Mouse (Mus musculus) myocyte (in vitro differentiated cells): ENCODE data around the gene Dennd1c.

Experiments
- CEBPB ChIP-seq: IDR thresholded peaks from 2 replicates; pipeline ENCODE4 v1.6.1; 2011; ENCODE audit warnings: mild to moderate bottlenecking, moderate library complexity; ENCODE audit not compliant: poor library complexity, insufficient read depth, severe bottlenecking
- POLR2A ChIP-seq: IDR thresholded peaks from one replicate; pipeline ENCODE4 v1.6.1; 2011; ENCODE audit warnings: low read depth, mild to moderate bottlenecking, control low read depth, moderate library complexity; ENCODE audit not compliant: insufficient read length

DNA sequence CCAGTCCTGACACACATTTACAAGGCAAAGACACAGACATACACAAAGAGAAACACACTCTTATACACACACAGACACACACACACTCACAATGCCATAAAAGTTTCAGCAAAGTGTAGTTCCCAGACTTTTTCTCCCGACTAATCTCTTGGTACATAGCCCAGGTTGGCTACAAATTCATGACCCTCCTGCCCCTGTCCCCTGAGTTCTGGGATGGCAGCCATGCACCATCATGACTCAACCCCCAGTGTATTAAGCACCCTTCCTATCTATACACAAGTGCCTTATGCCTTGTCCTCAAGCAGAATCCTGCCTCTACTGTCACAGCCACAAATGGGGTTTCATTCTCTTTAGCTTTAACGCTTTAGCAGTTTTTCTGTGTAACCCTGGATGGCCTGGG is 38.5 kb upstream of the Dennd1c start:
- no peak for TF ChIP-seq POLR2A
- no peak for TF ChIP-seq CEBPB
